Mouse (Mus musculus) heart, adult 11 months (tissue): ENCODE results near the gene Cemip2.

Experiments used
- DNase-seq: peaks from one replicate; pipeline ENCODE4 v3.0.0; 2022

Cemip2 gene

DNA sequence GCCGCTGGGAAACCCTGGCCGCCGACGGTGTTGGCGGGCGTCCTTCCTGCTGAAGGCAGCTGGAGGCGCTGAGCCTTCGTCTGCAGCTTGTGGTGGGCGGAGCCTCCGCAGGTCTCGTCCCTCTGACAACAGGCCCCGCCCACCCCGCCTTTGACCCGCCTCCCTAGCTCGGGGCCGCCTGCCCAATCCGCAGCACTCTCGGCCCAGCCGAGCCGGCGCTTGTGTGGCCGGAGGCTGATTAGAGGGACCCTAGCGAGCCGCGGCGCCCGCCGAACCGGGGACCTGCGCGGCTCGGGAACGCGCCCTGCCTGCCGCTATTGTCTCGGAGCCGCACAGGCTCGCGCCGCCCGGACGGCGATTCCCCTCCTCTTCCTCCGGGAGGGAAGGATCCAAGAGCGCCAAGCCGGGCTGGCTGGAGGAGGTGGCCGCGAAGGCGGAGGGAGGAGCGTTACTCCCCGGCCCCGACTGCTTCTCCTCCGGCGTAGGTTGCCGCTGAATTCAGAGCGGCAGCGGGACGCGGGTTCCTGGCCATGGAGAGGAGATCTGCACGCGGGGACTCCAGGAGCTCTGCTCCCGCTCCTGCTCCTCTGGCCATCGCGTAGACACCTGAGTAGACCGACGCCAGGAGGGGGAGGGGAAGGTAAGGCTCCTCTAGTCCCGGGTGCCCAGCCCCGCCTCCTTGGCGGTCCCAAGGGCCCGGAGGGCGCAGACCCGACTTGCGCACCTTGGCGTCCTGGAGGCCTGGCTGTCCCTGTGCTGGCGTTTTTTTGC lies at the start of gene Cemip2:
Gene Cemip2, plus strand, starts transcription at position 196 of the 771 bp plus-strand sequence.
- peak; percentile 100 for DNase-seq

GRCm38 (mm10) chr19:21728342-21728741 lies 49.8 kb upstream of the Cemip2 start:
- peak; percentile 8 for DNase-seq

GRCm38 (mm10) chr19:21731887-21732286 lies 46.3 kb upstream of the Cemip2 start:
- DNase-seq = peak; percentile 40

GRCm38 (mm10) chr19:21733176-21733575 lies 45.0 kb upstream of the Cemip2 start:
- peak; percentile 57 for DNase-seq

DNA sequence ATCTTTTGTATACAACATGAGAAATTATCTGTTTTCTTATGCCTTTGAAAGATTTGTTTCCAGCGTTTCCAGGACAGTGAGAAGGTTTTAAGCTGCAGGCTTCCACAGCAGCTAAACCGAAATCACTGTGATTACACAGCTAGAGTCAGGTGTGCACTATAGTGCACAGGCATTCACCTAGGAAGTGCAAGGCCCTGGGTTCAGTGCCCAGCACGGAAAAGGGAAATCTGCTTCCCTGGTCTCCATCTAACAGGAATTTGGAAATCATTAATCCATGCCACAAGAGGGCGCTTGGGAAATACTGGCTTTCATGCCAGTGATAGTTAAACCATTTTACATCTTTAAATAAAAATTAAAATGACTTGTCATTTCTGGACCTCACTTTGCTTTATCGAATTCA lies 44.0 kb upstream of the Cemip2 start:
- DNase-seq = peak; percentile 70

- peak; percentile 96 for DNase-seq
Observed at GRCm38 (mm10) chr19:21737446-21737845, 40.7 kb upstream of the Cemip2 start.

GRCm38 (mm10) chr19:21737881-21738590 lies 40.1 kb upstream of the Cemip2 start:
- DNase-seq = peak; percentile 96

- peak; percentile 80 for DNase-seq
Observed at GRCm38 (mm10) chr19:21738591-21739280, 39.4 kb upstream of the Cemip2 start.

DNA sequence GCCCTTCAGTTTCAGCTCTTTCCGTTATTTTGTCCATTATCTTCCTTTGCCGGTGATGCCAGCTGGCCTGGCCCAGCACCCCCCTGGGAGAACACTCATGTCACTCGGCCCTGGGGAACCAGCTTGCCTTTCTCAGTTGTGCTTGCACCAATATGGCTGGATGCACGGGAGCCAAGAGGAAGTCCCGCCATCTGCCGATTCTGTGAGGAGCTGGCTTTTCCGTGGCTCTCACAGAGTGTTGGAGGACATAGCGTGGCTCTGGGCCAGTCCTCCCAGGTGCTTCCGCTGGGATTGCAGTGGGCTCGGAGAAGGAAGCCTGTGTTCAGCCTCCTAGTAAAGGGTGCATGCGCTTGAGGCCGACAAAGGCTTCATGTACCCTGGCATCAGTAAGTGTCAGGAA lies 36.0 kb upstream of the Cemip2 start:
- DNase-seq = peak; percentile 97

GRCm38 (mm10) chr19:21745586-21745985 lies 32.6 kb upstream of the Cemip2 start:
- DNase-seq = peak; percentile 71

DNA sequence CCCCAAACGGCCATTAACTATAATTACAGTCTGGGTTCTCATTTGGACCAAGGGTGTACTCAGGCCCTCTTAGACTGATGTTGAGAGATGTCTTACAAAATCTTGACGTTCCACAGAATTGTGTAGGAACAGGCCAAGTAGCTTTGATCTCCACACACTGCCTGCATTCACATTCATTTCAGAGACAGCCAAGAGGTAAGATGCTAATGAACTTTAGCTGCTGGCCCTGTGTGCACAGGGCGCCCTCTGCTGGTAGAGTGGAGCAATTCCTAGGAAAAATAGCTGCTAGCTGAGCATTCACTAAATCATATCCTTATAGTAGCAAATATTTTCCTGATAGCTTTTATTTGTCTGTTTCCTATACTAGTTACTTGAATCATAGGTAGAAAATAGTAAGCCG lies 30.8 kb upstream of the Cemip2 start:
- DNase-seq = peak; percentile 84

- DNase-seq = no peak
Observed at GRCm38 (mm10) chr19:21750154-21750553, 28.0 kb upstream of the Cemip2 start.

- DNase-seq = no peak
Observed at GRCm38 (mm10) chr19:21761676-21762075, 16.5 kb upstream of the Cemip2 start.

- DNase-seq = no peak
Observed at GRCm38 (mm10) chr19:21764013-21764412, 14.1 kb upstream of the Cemip2 start.

GRCm38 (mm10) chr19:21764738-21765137 lies 13.4 kb upstream of the Cemip2 start:
- peak; percentile 4 for DNase-seq

DNA sequence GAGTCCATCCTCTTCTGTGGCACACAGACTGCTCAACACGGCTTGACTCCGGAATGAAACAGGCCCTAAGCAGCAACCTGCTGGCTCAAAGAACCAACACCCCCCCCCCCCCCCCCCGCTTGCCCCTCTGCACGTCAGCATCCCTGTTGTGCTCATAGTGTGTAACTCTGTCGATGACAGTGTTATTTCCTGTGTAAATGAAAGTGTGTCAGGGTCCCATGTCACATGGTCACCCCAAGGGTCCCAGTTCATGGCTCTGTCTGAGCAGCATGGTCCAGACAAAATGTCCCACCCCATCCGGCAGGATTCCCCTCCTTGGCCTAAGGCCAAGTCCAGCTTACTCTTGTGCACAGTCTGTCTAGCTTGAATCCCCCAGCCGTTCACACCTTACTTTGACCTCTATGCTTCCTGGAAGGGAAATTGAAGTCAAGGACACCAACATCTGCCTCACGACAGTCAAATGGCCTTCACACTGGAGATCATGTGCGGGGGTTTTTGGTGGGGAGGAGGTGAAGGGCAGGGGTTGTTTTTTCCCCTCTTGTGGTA lies 10.6 kb upstream of the Cemip2 start:
- DNase-seq = peak; percentile 87

- DNase-seq = no peak
Observed at GRCm38 (mm10) chr19:21769796-21770195, 8.3 kb upstream of the Cemip2 start.

- DNase-seq = peak; percentile 57
Observed at GRCm38 (mm10) chr19:21771586-21771985, 6.6 kb upstream of the Cemip2 start.

GRCm38 (mm10) chr19:21773621-21774020 lies 4.5 kb upstream of the Cemip2 start:
- peak; percentile 69 for DNase-seq

DNA sequence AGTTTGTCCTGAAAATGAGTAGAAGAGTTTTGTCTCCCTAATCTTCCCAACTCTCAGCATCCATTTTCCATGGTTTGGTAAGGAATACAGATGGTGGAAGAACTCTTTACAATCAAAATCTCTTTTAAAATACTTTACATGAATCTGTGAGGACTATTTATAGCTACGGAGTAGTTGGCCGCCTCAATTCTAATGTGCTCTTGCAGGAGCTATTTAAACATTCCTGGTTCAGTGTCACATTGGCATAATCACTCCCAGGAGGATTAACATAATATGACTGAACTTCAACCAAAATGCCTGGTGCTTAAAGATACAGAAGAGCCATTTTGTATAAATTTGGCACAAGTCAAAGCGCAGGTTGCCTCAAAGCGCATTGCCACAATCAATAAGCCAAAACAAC lies 2.5 kb upstream of the Cemip2 start:
- DNase-seq = peak; percentile 5

DNA sequence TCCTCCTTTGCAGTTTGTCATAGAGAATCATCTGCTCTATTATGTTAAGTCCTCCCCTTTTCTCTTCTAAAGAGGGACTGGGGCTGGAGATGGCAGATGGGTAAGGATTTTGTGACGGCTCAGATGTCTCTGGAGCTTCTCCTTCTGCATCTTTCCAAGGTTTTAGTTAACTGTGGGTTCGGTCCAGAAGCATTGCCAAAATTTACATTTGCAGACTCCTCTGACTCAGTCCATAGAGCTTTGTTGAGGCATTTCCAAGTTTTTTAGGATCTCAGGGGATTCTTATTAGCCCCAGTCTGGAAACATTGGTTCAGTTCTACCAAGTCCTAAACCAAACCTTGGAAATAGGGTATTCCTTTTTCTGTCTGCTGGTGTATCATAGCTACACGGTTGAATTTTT lies 1.5 kb upstream of the Cemip2 start:
- DNase-seq = no peak

GRCm38 (mm10) chr19:21777171-21777731 lies 891 bp upstream of the Cemip2 start:
- peak; percentile 98 for DNase-seq

- DNase-seq = peak; percentile 93
Observed at GRCm38 (mm10) chr19:21779106-21779505, 964 bp downstream of the Cemip2 start.
